Mouse (Mus musculus) forebrain, embryonic 16.5 days (tissue): ENCODE measurements at regions not wholly inside any gene's neighbourhood (a gene's known extent, or its start where the extent isn't known, plus 50 kb on each side); places are given as distances from the start of the nearest gene placed in this dataset.

Experiments used
- ATAC-seq: fragments of 200-750 bp; cut with Nextera tagmentation; 2 replicates; pipeline ENCODE4 v1.8.0; 2017; ENCODE audit warnings: mild to moderate bottlenecking, moderate library complexity
- H3K27ac ChIP-seq: fragments of 300-500 bp; sonication (generic); 2 replicates; pipeline ENCODE4 v1.5.1; 2014; ENCODE audit warnings: low read length, control low read depth
- H3K27me3 ChIP-seq: fragments of 300-500 bp; sonication (generic); replicated peaks from 2 replicates; pipeline ENCODE4 v1.6.1; 2014; ENCODE audit warnings: low read length; ENCODE audit not compliant: control insufficient read depth, insufficient read depth
- H3K36me3 ChIP-seq: fragments of 300-500 bp; sonication (generic); 2 replicates; pipeline ENCODE4 v1.6.1; 2014; ENCODE audit not compliant: control insufficient read depth, insufficient read depth
- H3K4me1 ChIP-seq: fragments of 300-500 bp; sonication (generic); replicated peaks from 2 replicates; pipeline ENCODE4 v1.6.1; 2014; ENCODE audit warnings: low read length; ENCODE audit not compliant: control insufficient read depth, insufficient read depth
- H3K4me2 ChIP-seq: fragments of 300-500 bp; sonication (generic); 2 replicates; pipeline ENCODE4 v1.6.1; 2014; ENCODE audit warnings: mild to moderate bottlenecking, low read length, control low read depth
- H3K4me3 ChIP-seq: fragments of 300-500 bp; sonication (generic); replicated peaks from 2 replicates; pipeline ENCODE4 v1.5.1; 2014; ENCODE audit warnings: mild to moderate bottlenecking, low read length, control low read depth
- H3K9ac ChIP-seq: fragments of 300-500 bp; sonication (generic); replicated peaks from 2 replicates; pipeline ENCODE4 v1.6.1; 2014; ENCODE audit warnings: low read depth, low read length, control low read depth
- H3K9me3 ChIP-seq: fragments of 300-500 bp; sonication (generic); 2 replicates; pipeline ENCODE4 v1.6.1; 2016; ENCODE audit warnings: low read length; ENCODE audit not compliant: control insufficient read depth
- WGBS: fragments of 180-500 bp; shearing (Covaris S2); extraction: QIAGEN DNeasy Blood & Tissue Kit; methylation state at CpG from one replicate; pipeline ENCODE4 v1.1.7; 2014; 5-methylcytosine and 5-hydroxymethylcytosine counted together

DNA sequence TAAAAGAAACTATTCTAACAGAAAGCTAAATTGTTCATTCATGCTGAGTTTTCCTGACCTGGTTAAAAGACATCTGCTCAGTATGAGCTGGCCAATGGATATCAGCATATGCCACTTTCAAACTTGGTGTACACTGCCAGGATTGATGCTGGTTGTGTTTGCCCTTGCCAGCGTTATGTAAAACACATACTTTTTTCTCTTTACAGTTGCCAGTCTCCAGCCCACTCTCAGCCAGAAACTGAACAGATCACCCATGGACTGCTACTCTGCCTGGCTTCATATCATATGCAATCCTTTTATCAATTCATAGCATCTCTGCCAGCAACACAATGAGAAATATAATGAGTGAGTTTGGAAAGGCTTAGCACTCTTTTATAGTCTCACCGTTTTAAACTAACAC lies 940.7 kb upstream of the Epha6 start:
- Histone ChIP-seq H3K27ac (no peak overlapping the region), H3K4me2 (no peak overlapping the region), H3K9ac (no peak overlapping the region), H3K4me1 (no peaks in the 10 kb centered on the region), H3K27me3 (no peaks in the 10 kb centered on the region), H3K36me3 (no peaks in the 10 kb centered on the region), H3K9me3 (no peaks in the 10 kb centered on the region), H3K4me3 (no peak overlapping the region)
- WGBS = 45% methylated on average over 2 of the region's 2 CpGs
- peak; percentile 96 for ATAC-seq

DNA sequence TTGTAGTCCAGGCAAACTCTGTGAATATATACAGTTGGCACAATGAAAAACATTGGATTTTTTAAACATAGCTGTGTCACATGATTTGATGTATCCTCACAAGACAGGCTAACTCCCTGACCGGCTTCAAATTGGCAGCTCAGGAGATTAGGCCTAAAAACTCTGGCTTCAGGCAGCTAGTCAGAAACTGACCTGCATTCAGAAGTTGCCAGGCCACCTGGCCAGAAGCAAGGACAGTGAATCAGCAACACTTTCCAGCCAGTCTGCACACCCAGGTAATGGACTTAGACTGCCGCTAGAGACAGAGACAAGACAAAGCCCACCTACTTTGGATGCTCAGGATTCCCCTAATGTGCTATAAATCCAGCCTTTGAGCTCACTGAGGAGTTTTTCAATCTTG lies 929.4 kb upstream of the Epha6 start:
- Histone ChIP-seq H3K9ac (no peak overlapping the region), H3K4me2 (no peak overlapping the region), H3K27ac (no peak overlapping the region), H3K4me3 (no peak overlapping the region), H3K9me3 (no peaks in the 10 kb centered on the region), H3K4me1 (no peaks in the 10 kb centered on the region), H3K27me3 (no peaks in the 10 kb centered on the region), H3K36me3 (no peaks in the 10 kb centered on the region)
- WGBS = 90% methylated on average over 2 of the region's 2 CpGs
- ATAC-seq = no peak
